Mouse (Mus musculus) CH12.LX (cell line): ENCODE results near the gene Cchcr1. TPM values are rescaled to one million over a fixed set of nuclear protein-coding genes. Genes with fewer than 3 reads are reported as not detected.

Experiments used
- DNase-seq: peaks from one replicate; pipeline ENCODE4 v3.0.0-alpha.2; 2013; ENCODE audit errors: extremely low read depth
- H3K27ac ChIP-seq: 2 replicates; pipeline ENCODE4 v1.5.1; 2012; ENCODE audit warnings: low read depth, mild to moderate bottlenecking, control low read depth, moderate library complexity; ENCODE audit not compliant: insufficient read depth
- H3K27me3 ChIP-seq: replicated peaks from 2 replicates; pipeline ENCODE3; 2012; ENCODE audit warnings: inconsistent platforms
- H3K36me3 ChIP-seq, 2 experiments: replicated peaks in 1 of 2; 2 replicates each; pipeline versions ENCODE3 to v1.6.1; 2012; ENCODE audit warnings: inconsistent platforms in 1 of 2, low read length in 1 of 2, mild to moderate bottlenecking in 1 of 2, mixed read lengths in 1 of 2, moderate library complexity in 1 of 2; ENCODE audit not compliant: control insufficient read depth in 1 of 2, insufficient read depth in 1 of 2
- H3K4me1 ChIP-seq, 2 experiments: 2 replicates each; pipeline ENCODE4 v1.6.1; 2012; ENCODE audit warnings: inconsistent platforms in 1 of 2, moderate library complexity in 1 of 2; ENCODE audit not compliant: insufficient read depth in 2 of 2, control insufficient read depth in 1 of 2
- H3K4me2 ChIP-seq: 2 replicates; pipeline ENCODE4 v1.6.1; 2012; ENCODE audit warnings: low read depth, mild to moderate bottlenecking, control low read depth; ENCODE audit not compliant: poor library complexity, insufficient read depth, severe bottlenecking
- H3K4me3 ChIP-seq, 3 experiments: fragments of 150-350 bp in 1 of 3; sonication (generic) in 1 of 3; replicated peaks in 1 of 3; 2 replicates each; pipeline versions ENCODE3 to v1.5.1; 2011 to 2012; ENCODE audit warnings: low read depth in 2 of 3, low read length in 2 of 3, mild to moderate bottlenecking in 2 of 3, moderate library complexity in 2 of 3, control low read depth in 1 of 3, improper control_type of control experiment in 1 of 3, inconsistent platforms in 1 of 3, mixed read lengths in 1 of 3; ENCODE audit not compliant: poor library complexity in 1 of 3
- H3K79me2 ChIP-seq: replicated peaks from 2 replicates; pipeline ENCODE4 v1.6.1; 2012; ENCODE audit warnings: mild to moderate bottlenecking, moderate library complexity; ENCODE audit not compliant: control insufficient read depth, poor library complexity, insufficient read depth, severe bottlenecking; ENCODE audit errors: extremely low read depth
- H3K9ac ChIP-seq: 2 replicates; pipeline ENCODE4 v1.6.1; 2012; ENCODE audit warnings: low read depth, mild to moderate bottlenecking, control low read depth, moderate library complexity; ENCODE audit not compliant: insufficient read depth
- H3K9me3 ChIP-seq: replicated peaks from 2 replicates; pipeline ENCODE3; 2012; ENCODE audit warnings: low read length, inconsistent platforms, mixed read lengths
- BHLHE40 ChIP-seq: IDR thresholded peaks from 2 replicates; pipeline ENCODE4 v1.6.1; 2011; ENCODE audit warnings: mild to moderate bottlenecking, low read depth, low read length, improper control_type of control experiment
- CHD2 ChIP-seq: IDR thresholded peaks from 2 replicates; pipeline ENCODE4 v1.6.1; 2011; ENCODE audit warnings: low read length, improper control_type of control experiment
- CTCF ChIP-seq, 2 experiments: IDR thresholded peaks in 1 of 2; conservative IDR thresholded peaks in 1 of 2; 2 replicates each; pipeline ENCODE4 v1.5.1; 2011 to 2012; ENCODE audit warnings: low read depth in 2 of 2, low read length in 2 of 2, improper control_type of control experiment in 1 of 2, inconsistent platforms in 1 of 2, mild to moderate bottlenecking in 1 of 2, moderate library complexity in 1 of 2
- ELF1 ChIP-seq: IDR thresholded peaks from 2 replicates; pipeline ENCODE4 v1.6.1; 2014; ENCODE audit warnings: low read depth, mild to moderate bottlenecking, inconsistent platforms, low read length, improper control_type of control experiment
- GABPA ChIP-seq: IDR thresholded peaks from 2 replicates; pipeline ENCODE4 v1.6.1; 2012; ENCODE audit warnings: low read depth, low read length, improper control_type of control experiment, inconsistent platforms; ENCODE audit not compliant: insufficient replicate concordance
- JUN ChIP-seq: IDR thresholded peaks from 2 replicates; pipeline ENCODE4 v1.6.1; 2011; ENCODE audit warnings: low read depth, mild to moderate bottlenecking, low read length, improper control_type of control experiment, moderate library complexity; ENCODE audit not compliant: insufficient read depth
- JUND ChIP-seq: conservative IDR thresholded peaks from 2 replicates; pipeline ENCODE4 v1.6.1; 2011; ENCODE audit warnings: low read depth, low read length, improper control_type of control experiment
- KAT2A ChIP-seq: IDR thresholded peaks from 2 replicates; pipeline ENCODE4 v1.6.1; 2012; ENCODE audit warnings: low read length, improper control_type of control experiment, inconsistent platforms; ENCODE audit not compliant: insufficient replicate concordance
- MAFK ChIP-seq: IDR thresholded peaks from 2 replicates; pipeline ENCODE4 v1.6.1; 2011; ENCODE audit warnings: low read length, improper control_type of control experiment; ENCODE audit not compliant: insufficient replicate concordance
- MAX ChIP-seq: IDR thresholded peaks from 2 replicates; pipeline ENCODE4 v1.6.1; 2011; ENCODE audit warnings: low read length, improper control_type of control experiment
- MAZ ChIP-seq: IDR thresholded peaks from 2 replicates; pipeline ENCODE4 v1.6.1; 2012; ENCODE audit warnings: low read depth, mild to moderate bottlenecking, inconsistent platforms, low read length, improper control_type of control experiment, moderate library complexity
- MEF2A ChIP-seq: IDR thresholded peaks from 2 replicates; pipeline ENCODE4 v1.6.1; 2014; ENCODE audit warnings: low read depth, mild to moderate bottlenecking, inconsistent platforms, low read length, improper control_type of control experiment, borderline replicate concordance
- MYC ChIP-seq: IDR thresholded peaks from 2 replicates; pipeline ENCODE4 v1.6.1; 2011; ENCODE audit warnings: low read depth, mild to moderate bottlenecking, improper control_type of control experiment, low read length
- NRF1 ChIP-seq: IDR thresholded peaks from 2 replicates; pipeline ENCODE4 v1.6.1; 2014; ENCODE audit warnings: low read depth, mild to moderate bottlenecking, inconsistent platforms, low read length, improper control_type of control experiment, moderate library complexity
- PAX5 ChIP-seq: IDR thresholded peaks from 2 replicates; pipeline ENCODE4 v1.6.1; 2012; ENCODE audit warnings: low read length, inconsistent platforms, mixed read lengths
- POLR2A ChIP-seq: IDR thresholded peaks from 2 replicates; pipeline ENCODE4 v1.6.1; 2011; ENCODE audit warnings: low read depth, mild to moderate bottlenecking, improper control_type of control experiment, low read length
- POLR2AphosphoS2 ChIP-seq: IDR thresholded peaks from 2 replicates; pipeline ENCODE4 v1.6.1; 2011; ENCODE audit warnings: low read depth, low read length, improper control_type of control experiment
- RAD21 ChIP-seq: IDR thresholded peaks from 2 replicates; pipeline ENCODE4 v1.6.1; 2011; ENCODE audit warnings: low read depth, mild to moderate bottlenecking, low read length, improper control_type of control experiment, moderate library complexity
- SMC3 ChIP-seq: IDR thresholded peaks from 2 replicates; pipeline ENCODE4 v1.6.1; 2011; ENCODE audit warnings: low read depth, low read length, improper control_type of control experiment
- TCF12 ChIP-seq: IDR thresholded peaks from 2 replicates; pipeline ENCODE4 v1.6.1; 2014; ENCODE audit warnings: low read depth, mild to moderate bottlenecking, inconsistent platforms, low read length, improper control_type of control experiment
- ZKSCAN1 ChIP-seq: IDR thresholded peaks from 2 replicates; pipeline ENCODE4 v1.6.1; 2012; ENCODE audit warnings: low read depth, inconsistent platforms, low read length, improper control_type of control experiment, borderline replicate concordance
- ZNF384 ChIP-seq: IDR thresholded peaks from 2 replicates; pipeline ENCODE4 v1.6.1; 2012; ENCODE audit warnings: low read depth, low read length, improper control_type of control experiment, inconsistent platforms
- dilution Hi-C: fragments of 300-500 bp; cut with MboI; formaldehyde crosslinking; loops from 2 replicates; pipeline ENCODE4 v1.14.3; 2020; ENCODE audit warnings: low sequenced_read_pairs; ENCODE audit not compliant: extremely low pct_unique_long_range_greater_than_20kb, extremely low pct_ligation_motif_present
- in situ Hi-C: fragments of 300-500 bp; cut with MboI; formaldehyde crosslinking; loops from 3 replicates; pipeline ENCODE4 v1.14.3; 2019; ENCODE audit warnings: low sequenced_read_pairs, low pct_ligation_motif_present, low pct_unique_long_range_greater_than_20kb, mixed read lengths
- polyA plus RNA-seq: library from polyadenylated mRNA; unstranded; fragments of >175 nt; gene quantifications from 2 replicates; pipeline ENCODE4 v1.2.1, GENCODE M21; 2012; ENCODE audit warnings: low read depth; ENCODE audit not compliant: insufficient read length
- total RNA-seq, 2 experiments: library from RNA; depleted of rRNA; stranded (reverse); fragments of 300-350 nt in 1 of 2; fragments of >200 nt in 1 of 2; gene quantifications; 2 replicates each; pipeline ENCODE4 v1.2.3; 2012 to 2014

Gene Cchcr1
- total and polyA plus RNA-seq, 3 experiments = 5.2 to 13.0 (median 11.3) TPM

DNA sequence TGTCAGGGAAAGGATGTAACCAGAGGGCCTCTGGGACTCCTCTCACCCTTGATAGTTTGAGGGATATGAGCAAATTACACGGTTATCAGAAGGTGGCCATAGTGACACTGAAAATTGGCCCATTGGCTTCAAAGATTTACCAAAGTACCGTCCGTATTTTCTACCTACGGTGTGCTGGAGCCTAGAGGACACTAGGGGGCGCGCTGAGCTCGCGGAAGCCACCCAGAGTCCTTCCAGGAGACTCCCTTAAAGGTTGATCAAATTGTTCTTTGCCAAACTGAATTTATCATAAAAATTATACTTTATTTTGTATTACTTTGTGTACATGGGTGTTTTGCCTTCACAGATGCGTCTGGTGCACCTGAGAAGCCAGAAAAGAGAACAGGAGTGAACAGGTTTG is 32.8 kb upstream of the Cchcr1 start:
- peak overlapping the region; percentile 44 for H3K4me2 ChIP-seq
- peaks cover 0 to 3% of the 10 kb centered on the region in 2 experiments; a peak in 1 of 4 replicates for H3K4me1 ChIP-seq
- no peaks in the 10 kb centered on the region for H3K79me2 ChIP-seq
- dilution Hi-C loops (no loop called here), in situ Hi-C loops (no loop called here)
- H3K4me3 ChIP-seq = peak overlapping the region in 1 of 3 experiments; percentile 3
- no peak for TF ChIP-seq KAT2A
- TF ChIP-seq GABPA = no peak
- peak; percentile 82 to 98 for TF ChIP-seq CTCF (conservative IDR thresholded peaks at IDR 0.05 in 1 of 2, IDR thresholded peaks at IDR 0.05 in 1 of 2; ENCODE audit: low read depth in 2 of 2, low read length in 2 of 2)
- no peak for TF ChIP-seq ELF1
- no peak for TF ChIP-seq ZNF384
- no peak for TF ChIP-seq PAX5
- TF ChIP-seq BHLHE40 = no peak
- TF ChIP-seq ZKSCAN1 = no peak
- TF ChIP-seq JUN = no peak
- TF ChIP-seq SMC3 = peak; percentile 78
- no peak for TF ChIP-seq MAZ
- TF ChIP-seq RAD21 = peak; percentile 95
- TF ChIP-seq POLR2AphosphoS2 = no peak
- TF ChIP-seq JUND = no peak
- TF ChIP-seq MAX = no peak
- H3K27me3 ChIP-seq = no peaks in the 10 kb centered on the region
- peak; percentile 50 for DNase-seq
- no peaks in the 10 kb centered on the region for H3K9me3 ChIP-seq
- no peak overlapping the region for H3K9ac ChIP-seq
- H3K36me3 ChIP-seq = no peaks in the 10 kb centered on the region
- no peak overlapping the region for H3K27ac ChIP-seq

DNA sequence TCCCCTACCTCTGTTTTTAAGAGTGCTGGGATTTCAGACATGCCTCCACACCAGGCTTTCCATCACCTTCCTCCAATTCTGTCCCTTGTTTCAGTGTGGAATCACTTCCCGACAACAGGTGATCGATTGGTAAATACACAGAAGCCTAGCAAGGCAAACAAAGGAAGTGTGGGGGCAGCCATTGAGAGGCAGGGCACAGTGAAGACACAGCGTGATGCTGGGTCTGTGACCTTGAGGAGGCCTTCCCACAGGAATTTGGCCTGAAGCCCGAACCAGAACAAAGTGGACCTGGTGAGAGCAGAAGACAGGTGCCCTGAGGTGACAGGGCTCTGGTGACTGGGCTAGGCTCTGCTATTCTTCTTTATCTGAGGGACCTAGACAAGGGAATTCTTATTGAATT is 31.2 kb upstream of the Cchcr1 start:
- dilution Hi-C loops = no loop called here
- in situ Hi-C loops = no loop called here
- TF ChIP-seq MEF2A (no peak), CHD2 (no peak), POLR2A (no peak), POLR2AphosphoS2 (no peak), MYC (no peak), TCF12 (no peak), MAX (no peak), PAX5 (no peak), NRF1 (no peak), MAFK (no peak)
- H3K9me3 ChIP-seq = no peaks in the 10 kb centered on the region
- H3K4me1 ChIP-seq = peaks cover 0 to 3% of the 10 kb centered on the region in 2 experiments; a peak in 1 of 4 replicates
- H3K4me3 ChIP-seq = no peak overlapping the region
- no peaks in the 10 kb centered on the region for H3K79me2 ChIP-seq
- H3K27ac ChIP-seq = no peak overlapping the region
- H3K9ac ChIP-seq = no peak overlapping the region
- no peaks in the 10 kb centered on the region for H3K27me3 ChIP-seq
- no peak overlapping the region for H3K4me2 ChIP-seq
- H3K36me3 ChIP-seq = no peaks in the 10 kb centered on the region
- no peak for DNase-seq
